Mouse (Mus musculus) liver, embryonic 14.5 days (tissue): Measurements from ENCODE around the gene Slc12a9.

Experiments
- CTCF ChIP-seq: IDR thresholded peaks from 2 replicates; pipeline ENCODE4 v1.5.1; 2016; ENCODE audit warnings: antibody characterized with exemption, low read depth, control low read depth
- EP300 ChIP-seq: IDR thresholded peaks from 2 replicates; pipeline ENCODE4 v1.6.1; 2016; ENCODE audit warnings: antibody characterized with exemption, low read depth

- TF ChIP-seq CTCF (no peak), EP300 (no peak)
These were observed 13.6 kb upstream of the Slc12a9 start for GRCm38 (mm10) chr5:137346983-137347382.
